Mouse (Mus musculus) MEL-GATA-1-ER (cell line): ENCODE measurements around the gene Zfp868.
A peak's percentile ranks its signal among the peaks of the same experiment; 100 is the strongest.
"Not testable (repeated sequence)": the region's sequence is repeated elsewhere in the genome, so short reads cannot be mapped to it uniquely, and the experiment has no call there.

Source experiments
- DNase-seq: peaks from one replicate; pipeline ENCODE4 v3.0.0-alpha.2; 2012; ENCODE audit warnings: low read depth; ENCODE audit errors: extremely low read depth

Zfp868 gene

DNA sequence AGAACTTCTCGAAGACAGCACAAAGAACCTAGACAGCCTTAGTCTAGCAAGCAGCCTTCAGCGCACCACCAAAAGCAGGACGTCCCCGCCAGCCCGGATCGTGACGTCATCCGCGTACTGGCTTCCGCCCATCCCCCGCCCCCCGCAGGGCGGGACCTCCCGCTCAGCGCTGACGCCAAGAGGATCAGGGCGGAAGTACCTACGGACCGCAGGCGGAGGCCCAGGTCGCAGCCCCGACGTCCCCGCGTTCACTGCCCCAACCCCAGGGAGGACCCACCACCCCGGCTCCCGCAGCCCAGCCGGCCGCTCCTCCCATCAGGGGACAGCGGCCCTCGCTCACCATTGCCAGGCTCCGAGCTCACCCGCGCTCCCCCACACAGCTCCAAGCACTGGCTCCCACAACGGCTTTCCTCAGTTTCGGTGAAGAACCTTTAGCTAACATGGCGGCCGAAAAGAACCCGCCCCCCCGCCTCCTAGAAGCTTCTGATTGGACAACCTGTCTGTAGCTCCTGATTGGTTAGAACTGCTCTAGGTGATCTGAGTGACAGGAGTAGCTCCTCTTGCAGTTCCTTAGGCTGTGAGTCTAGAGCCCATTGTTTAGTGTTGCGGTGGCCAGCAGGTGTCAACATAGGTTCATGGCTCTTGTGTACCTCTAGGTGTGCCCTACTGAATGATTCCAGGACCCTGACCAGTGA, at the start of gene Zfp868:
Gene Zfp868, minus strand, starts transcription at position 454 of the 695 bp plus-strand sequence.
- DNase-seq: peak; percentile 97

DNA sequence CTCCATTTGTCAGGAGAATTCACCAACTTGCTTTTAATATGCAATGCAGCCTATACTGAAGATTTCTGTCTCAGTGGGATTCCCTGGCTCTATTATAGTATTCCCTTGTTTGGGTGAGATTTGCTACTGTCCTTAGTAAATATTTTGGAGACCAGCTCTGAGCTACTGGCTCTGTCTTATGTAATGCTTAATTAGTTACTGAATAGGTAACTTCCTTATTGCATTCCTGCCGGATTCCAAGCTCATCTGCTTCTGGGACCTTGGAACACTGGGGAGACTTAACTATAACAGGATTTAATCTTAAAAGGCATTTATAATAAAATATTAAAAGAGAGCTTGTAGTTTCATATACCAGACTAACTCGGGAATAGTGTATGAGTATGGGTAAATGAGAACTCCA, 39.7 kb upstream of the Zfp868 start:
- not testable (repeated sequence) for DNase-seq

DNA sequence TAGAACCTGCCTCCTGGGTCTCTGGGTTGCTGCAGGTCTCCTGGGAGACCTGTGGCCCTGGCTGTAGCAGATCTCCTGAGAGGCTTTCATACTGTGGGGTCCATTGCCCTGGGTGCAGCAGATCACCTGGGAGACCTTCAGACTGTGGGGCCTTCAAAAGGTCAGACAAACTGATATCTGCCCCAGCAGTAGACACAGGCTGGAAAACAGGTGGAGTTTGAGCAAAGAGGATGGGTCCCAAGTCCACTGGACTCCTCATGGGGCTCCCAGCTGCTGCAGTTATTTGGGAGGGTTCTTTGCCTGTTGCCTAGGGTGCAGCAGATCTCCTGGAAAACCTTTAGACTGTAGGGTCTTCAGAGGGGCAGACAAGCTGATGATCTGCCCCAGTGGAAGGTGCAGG, 35.9 kb upstream of the Zfp868 start:
- DNase-seq: no peak

DNA sequence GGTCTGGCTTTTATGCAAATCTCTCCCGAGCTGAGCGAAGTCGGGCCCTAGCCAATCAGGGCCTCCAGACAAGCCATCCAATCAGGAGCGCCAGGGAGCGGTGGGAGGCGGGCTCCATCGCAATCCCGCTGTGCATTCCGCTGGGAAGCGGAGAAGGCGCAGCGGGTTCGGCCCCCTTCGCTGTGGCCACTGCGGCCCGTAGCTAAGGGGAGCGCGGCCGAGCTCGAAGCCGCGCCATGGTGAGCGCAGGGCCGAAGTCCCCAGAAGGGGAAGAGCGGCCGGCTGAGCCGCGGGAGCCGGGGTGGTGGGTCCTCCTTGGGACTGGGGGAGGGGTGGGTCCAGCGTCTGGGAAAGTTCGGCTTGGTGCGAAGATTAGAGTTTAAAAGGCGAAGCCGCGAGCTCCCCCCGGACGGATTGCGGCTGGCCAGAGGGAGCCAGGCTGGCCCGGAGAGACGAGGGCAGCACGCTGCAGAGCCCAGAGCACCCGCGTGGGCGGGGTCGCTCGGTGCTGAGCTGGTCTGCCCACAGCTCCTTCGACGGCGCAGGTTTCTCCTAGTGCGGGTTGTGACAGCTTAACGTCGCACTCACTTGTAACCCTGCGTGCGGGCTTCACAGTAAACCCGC, 29.1 kb upstream of the Zfp868 start, which contains the start of gene Zfp964:
Gene Zfp964, plus strand, starts transcription at position 122 of the 624 bp plus-strand sequence.
- peak; percentile 83 for DNase-seq

DNA sequence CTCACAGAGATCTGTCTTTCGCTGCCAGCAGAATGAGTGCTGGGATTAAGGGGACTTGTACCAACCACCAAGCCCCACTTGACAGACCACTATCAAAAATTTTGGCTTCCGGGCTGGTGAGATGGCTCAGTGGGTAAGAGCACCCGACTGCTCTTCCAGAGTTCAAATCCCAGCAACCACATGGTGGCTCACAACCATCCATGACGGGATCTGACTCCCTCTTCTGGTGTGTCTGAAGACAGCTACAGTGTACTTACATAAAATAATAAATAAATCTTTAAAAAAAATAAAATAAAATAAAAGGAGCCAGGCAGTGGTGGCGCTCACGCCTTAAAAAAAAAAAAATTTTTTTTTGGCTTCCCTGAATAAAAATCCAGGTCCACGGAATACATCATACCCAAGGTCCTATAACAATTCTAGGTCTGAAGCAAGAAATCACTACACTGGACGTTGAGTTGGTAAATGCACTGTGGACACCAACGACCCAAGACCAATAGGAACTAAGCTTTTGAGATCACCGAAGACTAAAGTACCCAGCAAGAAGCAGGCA, 28.5 kb upstream of the Zfp868 start:
- no peak for DNase-seq

DNA sequence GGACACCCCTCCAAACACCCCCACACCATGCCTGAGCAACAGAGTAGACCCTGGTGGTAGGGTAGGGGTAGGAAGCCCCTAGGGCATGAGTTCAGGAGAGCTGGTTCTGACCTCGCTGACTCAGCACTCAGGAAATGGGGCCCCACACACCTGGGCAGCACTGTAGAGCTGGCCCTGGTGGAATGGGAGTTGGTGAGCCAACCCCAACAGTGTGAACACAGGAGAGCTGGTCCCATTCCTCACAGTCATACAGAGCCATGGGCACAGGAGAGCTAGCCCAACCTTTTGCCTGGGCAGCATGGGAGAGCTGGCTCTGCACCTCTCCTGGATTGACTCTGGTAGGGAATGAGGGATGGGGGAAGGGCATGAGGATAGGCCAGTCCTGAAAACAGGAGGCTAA, 7.3 kb downstream of the Zfp868 start:
- no peak for DNase-seq

DNA sequence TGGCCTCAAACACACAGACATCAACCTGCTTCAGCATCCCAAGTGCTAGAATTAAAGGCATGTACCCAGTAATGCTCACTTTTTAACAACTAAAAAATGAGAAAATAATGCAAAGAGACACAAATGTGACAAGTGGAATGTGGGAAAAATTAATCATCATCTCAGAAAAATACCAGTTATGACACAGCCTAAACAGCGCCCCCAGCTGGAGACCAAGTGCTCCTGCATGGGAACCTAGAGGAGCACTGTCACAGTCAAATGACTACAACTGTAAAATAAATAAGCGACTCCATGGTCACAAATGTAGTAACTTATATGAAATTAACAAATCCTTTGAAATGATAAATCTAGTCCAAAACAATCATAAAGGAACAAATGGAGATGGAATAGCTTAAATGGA, 10.7 kb downstream of the Zfp868 start:
- DNase-seq: no peak

DNA sequence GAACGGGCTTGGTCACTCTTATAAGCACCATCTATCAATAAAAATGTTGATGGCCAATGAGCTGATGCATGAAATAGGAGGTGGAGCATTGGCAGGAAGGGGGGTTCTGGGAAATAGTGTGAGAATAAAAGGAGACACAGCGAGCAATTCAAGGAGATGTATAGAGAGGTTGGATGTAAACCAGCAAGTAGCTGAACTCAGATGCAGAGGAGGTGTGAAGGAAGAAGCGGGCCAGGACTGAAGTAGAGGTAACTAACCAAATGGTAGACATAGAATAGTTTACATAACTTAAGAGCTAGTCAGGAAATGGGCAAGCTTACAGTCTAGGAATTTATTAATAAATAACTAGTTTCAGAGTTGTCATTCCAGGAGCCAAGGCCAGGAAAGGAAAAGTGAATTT, 27.8 kb downstream of the Zfp868 start:
- not testable (repeated sequence) for DNase-seq

DNA sequence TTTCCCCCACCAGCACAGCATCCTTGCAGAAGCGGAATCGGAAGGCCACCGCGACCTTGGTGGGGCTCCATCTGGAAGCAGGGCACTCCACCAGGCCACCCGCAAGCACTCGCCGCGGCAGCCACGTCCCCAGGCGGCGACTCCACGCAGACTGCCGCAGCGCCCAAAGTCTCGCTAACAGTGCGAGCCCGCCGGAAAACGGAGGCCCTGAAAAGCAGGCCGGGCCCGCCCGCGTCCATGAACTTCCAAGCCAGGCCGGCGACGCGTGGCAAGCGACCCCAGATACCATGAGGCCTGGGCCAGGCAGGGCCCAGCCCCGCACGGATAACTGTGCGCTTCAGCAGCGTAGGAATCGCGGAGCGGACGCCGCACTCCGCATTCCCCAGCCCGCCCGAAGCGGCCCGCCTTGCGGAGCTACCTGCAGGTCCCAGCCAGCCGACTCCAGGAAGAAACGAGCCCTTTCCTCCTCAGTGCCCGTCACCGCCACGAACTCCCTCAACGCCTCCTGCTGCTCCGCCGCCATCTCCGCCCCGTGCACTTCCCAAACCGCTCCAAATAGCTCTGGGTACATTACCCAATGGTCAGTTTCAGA, 40.6 kb downstream of the Zfp868 start:
- no peak for DNase-seq

DNA sequence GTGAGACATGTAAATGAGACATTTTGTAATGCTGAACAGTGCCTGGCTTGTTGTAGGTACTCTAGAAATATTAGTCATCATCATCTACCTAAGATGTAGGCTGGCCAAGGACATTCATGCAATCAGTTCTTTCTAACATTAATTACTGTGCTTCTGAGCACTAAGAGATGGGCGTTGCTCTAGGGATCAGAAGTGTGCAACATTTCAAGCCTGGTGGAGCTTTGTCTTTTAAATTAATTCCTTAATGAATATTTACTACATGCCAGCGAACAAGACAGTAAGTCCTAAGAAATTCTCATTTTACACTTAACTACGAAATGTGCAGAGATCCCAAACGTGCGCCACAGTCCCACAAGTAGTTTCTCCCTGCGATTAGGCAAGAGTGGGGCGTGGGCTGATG, 41.1 kb downstream of the Zfp868 start:
- DNase-seq: not testable (repeated sequence)
